ENCODE assay signal across 22 mouse cellular contexts in the genomic region with DNA sequence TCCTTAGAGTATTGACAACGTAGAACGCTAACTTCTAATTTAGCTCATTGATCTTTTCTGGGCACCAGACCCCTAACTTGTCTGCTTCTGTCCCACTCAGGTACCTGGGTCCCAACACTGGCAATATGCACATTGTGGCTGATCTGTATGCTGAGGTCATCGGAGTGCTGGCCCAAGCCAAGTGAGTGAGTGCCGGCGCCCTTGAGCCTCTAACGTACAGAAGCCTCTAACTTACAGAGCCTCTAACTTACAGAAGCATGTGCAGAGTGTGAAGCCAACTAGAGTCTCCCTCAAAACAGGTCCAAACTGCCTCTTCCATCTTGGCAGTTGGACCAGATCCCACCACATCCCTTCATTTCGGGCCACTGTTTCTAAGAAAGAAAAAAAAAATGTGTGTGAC.
A peak's percentile ranks its signal among the peaks of the same experiment; 100 is the strongest.
DNase-seq lines count a peak whose midpoint lies in the region; ATAC-seq and TF ChIP-seq lines count a peak whose summit lies in the region.
"Had no signal": no experiment of that assay in that cellular context is flagged by ENCODE, and none has a peak within 500 bp of the region (broad histone marks: within the 10 kb centered on the region; RNA-seq: fewer than 3 reads in every experiment).

No protein-coding gene starts in this region.

- 66% methylated on average over 7 of the region's 7 CpGs for WGBS in heart, embryonic 13.5 days
- WGBS in midbrain, embryonic 16.5 days = 92% methylated on average over 7 of the region's 7 CpGs
- 88% methylated on average over 7 of the region's 7 CpGs for WGBS in midbrain, postnatal 0 days

- peaks cover 30% of the 10 kb centered on the region for H3K4me1 ChIP-seq in heart, embryonic 13.5 days
- no peaks in the 10 kb centered on the region for H3K4me1 ChIP-seq in midbrain, embryonic 16.5 days (ENCODE audit: control insufficient read depth, insufficient read depth, low read length)
- H3K4me1 ChIP-seq in midbrain, postnatal 0 days (ENCODE audit: insufficient read depth, low read length) = no peaks in the 10 kb centered on the region
- H3K4me1 ChIP-seq: forebrain, embryonic 10.5 days; hindbrain, embryonic 10.5 days; limb, embryonic 10.5 days; megakaryocyte, embryonic 14.5 days had no signal

- intact Hi-C loops in heart, postnatal 36 days (cut with DNase I) = loop anchor here (1.0 kb wide), 1 partner anchor 12 kb away; no protein-coding TSS in a partner anchor

- no peak overlapping the region for H3K9ac ChIP-seq in heart, embryonic 13.5 days
- H3K9ac ChIP-seq in midbrain, embryonic 16.5 days (ENCODE audit: low read depth, low read length) = no peak overlapping the region
- H3K9ac ChIP-seq in midbrain, postnatal 0 days (replicated peaks; ENCODE audit: low read length, poor library complexity, severe bottlenecking) = no peak overlapping the region
- H3K9ac ChIP-seq: forebrain, postnatal 0 days; liver, postnatal 0 days had no signal

- peak overlapping the region; percentile 42 for H3K4me2 ChIP-seq in heart, embryonic 13.5 days
- H3K4me2 ChIP-seq in midbrain, embryonic 16.5 days (ENCODE audit: low read length) = no peak overlapping the region
- H3K4me2 ChIP-seq in midbrain, postnatal 0 days (ENCODE audit: low read depth, low read length, poor library complexity, severe bottlenecking) = no peak overlapping the region

- H3K4me3 ChIP-seq in heart, embryonic 13.5 days = no peak overlapping the region
- H3K4me3 ChIP-seq in midbrain, embryonic 16.5 days (ENCODE audit: low read depth, low read length) = no peak overlapping the region
- H3K4me3 ChIP-seq in midbrain, postnatal 0 days (ENCODE audit: low read depth, low read length) = no peak overlapping the region
- H3K4me3 ChIP-seq: forebrain, embryonic 10.5 days; hindbrain, embryonic 10.5 days; limb, embryonic 10.5 days; megakaryocyte, embryonic 14.5 days had no signal

- no peak for TF ChIP-seq CTCF in midbrain, postnatal 0 days (IDR thresholded peaks at IDR 0.05)

- peaks cover 17% of the 10 kb centered on the region; the same call in 1 of the 2 replicates for H3K9me3 ChIP-seq in heart, embryonic 13.5 days
- no peaks in the 10 kb centered on the region; the same call in 1 of the 2 replicates for H3K9me3 ChIP-seq in midbrain, embryonic 16.5 days (replicated peaks; ENCODE audit: control insufficient read depth, low read length, poor library complexity, severe bottlenecking)
- H3K9me3 ChIP-seq in midbrain, postnatal 0 days (ENCODE audit: low read length) = no peaks in the 10 kb centered on the region
- H3K9me3 ChIP-seq: forebrain, embryonic 10.5 days; limb, embryonic 10.5 days had no signal

- no peak for DNase-seq in frontal cortex, postnatal 25 days (ENCODE audit: low spot score in 2 of 2)
- no peak for DNase-seq in heart, postnatal 36 days
- DNase-seq in midbrain, postnatal 0 days (ENCODE audit: low spot score) = no peak
- no peak for DNase-seq in ovary, postnatal 14 days (ENCODE audit: low spot score)
- DNase-seq: B cell, adult 2 months; cerebellum, adult 11 months; cerebellum, postnatal 10 days; embryo, embryonic 11 days; forebrain, postnatal 0 days; gastrocnemius, postnatal 10 days; kidney, adult 18-20 months; liver, postnatal 0 days; midbrain, embryonic 14.5 days; right cerebral cortex, postnatal 4 days had no signal

- no peaks in the 10 kb centered on the region for H3K27me3 ChIP-seq in heart, embryonic 13.5 days (replicated peaks)
- no peaks in the 10 kb centered on the region for H3K27me3 ChIP-seq in midbrain, embryonic 16.5 days (ENCODE audit: control insufficient read depth, insufficient read depth, low read depth, low read length)
- no peaks in the 10 kb centered on the region for H3K27me3 ChIP-seq in midbrain, postnatal 0 days (ENCODE audit: insufficient read depth, low read length)
- H3K27me3 ChIP-seq: megakaryocyte, embryonic 14.5 days had no signal

- peaks cover 59% of the 10 kb centered on the region for H3K36me3 ChIP-seq in heart, embryonic 13.5 days
- H3K36me3 ChIP-seq in midbrain, embryonic 16.5 days (ENCODE audit: control insufficient read depth, insufficient read depth, low read length) = peaks cover 25% of the 10 kb centered on the region
- H3K36me3 ChIP-seq in midbrain, postnatal 0 days (ENCODE audit: insufficient read depth, low read length) = peaks cover 28% of the 10 kb centered on the region
- H3K36me3 ChIP-seq: forebrain, embryonic 10.5 days had no signal

- H3K27ac ChIP-seq in heart, embryonic 13.5 days (replicated peaks) = peak overlapping the region; percentile 90
- peak overlapping the region; percentile 15; the same call in 1 of the 2 replicates for H3K27ac ChIP-seq in midbrain, embryonic 16.5 days (ENCODE audit: low read length)
- no peak overlapping the region for H3K27ac ChIP-seq in midbrain, postnatal 0 days (ENCODE audit: low read depth, low read length)
- H3K27ac ChIP-seq: forebrain, embryonic 10.5 days; hindbrain, embryonic 10.5 days; kidney, postnatal 0 days; limb, embryonic 10.5 days had no signal

- peak; percentile 31 for ATAC-seq in frontal cortex, adult (ENCODE audit: low TSS enrichment)
- ATAC-seq in heart, embryonic 13.5 days (ENCODE audit: extremely low read depth, insufficient number of reproducible peaks, low FRiP score, low TSS enrichment) = no peak
- no peak for ATAC-seq in midbrain, embryonic 16.5 days
- no peak for ATAC-seq in midbrain, postnatal 0 days (ENCODE audit: low FRiP score)
- ATAC-seq: liver, postnatal 0 days had no signal
